Mouse (Mus musculus) MEL (cell line): ENCODE measurements around the gene Gnai3. TPM values are rescaled to one million over a fixed set of nuclear protein-coding genes. Genes with fewer than 3 reads are reported as not detected.

ENCODE experiments used
- DNase-seq: peaks from one replicate; pipeline ENCODE4 v3.0.0; 2011; ENCODE audit warnings: low read depth, low spot score
- H3K27ac ChIP-seq: 2 replicates; pipeline ENCODE4 v1.5.1; 2012; ENCODE audit warnings: low read depth, mild to moderate bottlenecking, control low read depth, low read length, moderate library complexity; ENCODE audit not compliant: control insufficient read depth
- H3K27me3 ChIP-seq, 2 experiments: fragments of 150-350 bp in 1 of 2; sonication (generic) in 1 of 2; 2 replicates each; pipeline ENCODE4 v1.6.1; 2012; ENCODE audit warnings: low read length in 2 of 2, mild to moderate bottlenecking in 2 of 2, improper control_type of control experiment in 1 of 2, moderate library complexity in 1 of 2; ENCODE audit not compliant: insufficient read depth in 2 of 2, control insufficient read depth in 1 of 2
- H3K36me3 ChIP-seq, 2 experiments: 2 replicates each; pipeline ENCODE4 v1.6.1; 2012 to 2014; ENCODE audit warnings: low read length in 2 of 2, improper control_type of control experiment in 1 of 2, inconsistent platforms in 1 of 2, mild to moderate bottlenecking in 1 of 2; ENCODE audit not compliant: insufficient read depth in 2 of 2, control insufficient read depth in 1 of 2
- H3K4me1 ChIP-seq, 2 experiments: fragments of 150-350 bp in 1 of 2; sonication (generic) in 1 of 2; 2 replicates each; pipeline ENCODE4 v1.6.1; 2012; ENCODE audit warnings: low read length in 2 of 2, improper control_type of control experiment in 1 of 2, mild to moderate bottlenecking in 1 of 2; ENCODE audit not compliant: insufficient read depth in 2 of 2, control insufficient read depth in 1 of 2
- H3K4me3 ChIP-seq, 2 experiments: fragments of 150-350 bp in 1 of 2; sonication (generic) in 1 of 2; 2 replicates each; pipeline ENCODE4 v1.5.1; 2012; ENCODE audit warnings: low read depth in 2 of 2, low read length in 2 of 2, mild to moderate bottlenecking in 2 of 2, moderate library complexity in 2 of 2, control low read depth in 1 of 2, improper control_type of control experiment in 1 of 2; ENCODE audit not compliant: control insufficient read depth in 1 of 2, insufficient read depth in 1 of 2
- H3K79me2 ChIP-seq: 2 replicates; pipeline ENCODE4 v1.6.1; 2012; ENCODE audit warnings: mild to moderate bottlenecking, low read length, moderate library complexity; ENCODE audit not compliant: control insufficient read depth, poor library complexity, insufficient read depth
- H3K9ac ChIP-seq: 2 replicates; pipeline ENCODE4 v1.6.1; 2012; ENCODE audit warnings: low read depth, mild to moderate bottlenecking, control low read depth, low read length, moderate library complexity; ENCODE audit not compliant: control insufficient read depth, poor library complexity, severe bottlenecking
- H3K9me3 ChIP-seq: fragments of 150-350 bp; sonication (generic); replicated peaks from 2 replicates; pipeline ENCODE4 v1.6.1; 2012; ENCODE audit warnings: mild to moderate bottlenecking, low read length, improper control_type of control experiment, moderate library complexity; ENCODE audit not compliant: insufficient read depth
- ETS1 ChIP-seq: IDR thresholded peaks from 2 replicates; pipeline ENCODE4 v1.6.1; 2012; ENCODE audit warnings: low read depth, mild to moderate bottlenecking, inconsistent platforms, low read length, improper control_type of control experiment, moderate library complexity
- GABPA ChIP-seq: IDR thresholded peaks from 2 replicates; pipeline ENCODE4 v1.6.1; 2012; ENCODE audit warnings: low read depth, mild to moderate bottlenecking, inconsistent platforms, low read length, improper control_type of control experiment, moderate library complexity
- GATA1 ChIP-seq: IDR thresholded peaks from 2 replicates; pipeline ENCODE4 v1.6.1; 2011; ENCODE audit warnings: low read depth, low read length, improper control_type of control experiment
- HCFC1 ChIP-seq: IDR thresholded peaks from 2 replicates; pipeline ENCODE4 v1.6.1; 2012; ENCODE audit warnings: low read depth, mild to moderate bottlenecking, inconsistent platforms, low read length, improper control_type of control experiment, moderate library complexity
- MAZ ChIP-seq: IDR thresholded peaks from 2 replicates; pipeline ENCODE4 v1.6.1; 2012; ENCODE audit warnings: low read depth, mild to moderate bottlenecking, inconsistent platforms, low read length, improper control_type of control experiment
- MYC ChIP-seq: IDR thresholded peaks from 2 replicates; pipeline ENCODE4 v1.6.1; 2011; ENCODE audit warnings: low read depth, mild to moderate bottlenecking, low read length, improper control_type of control experiment, moderate library complexity
- NELFE ChIP-seq: IDR thresholded peaks from 2 replicates; pipeline ENCODE4 v1.6.1; 2011; ENCODE audit warnings: low read depth, low read length, improper control_type of control experiment
- TAL1 ChIP-seq: IDR thresholded peaks from 2 replicates; pipeline ENCODE4 v1.6.1; 2012; ENCODE audit warnings: mild to moderate bottlenecking, inconsistent platforms, low read length, moderate library complexity, mixed read lengths
- TBP ChIP-seq: IDR thresholded peaks from 2 replicates; pipeline ENCODE4 v1.8.0; 2011; ENCODE audit warnings: low read depth, low read length, improper control_type of control experiment
- UBTF ChIP-seq: IDR thresholded peaks from 2 replicates; pipeline ENCODE4 v1.6.1; 2012; ENCODE audit warnings: low read depth, mild to moderate bottlenecking, inconsistent platforms, low read length, improper control_type of control experiment, moderate library complexity, borderline replicate concordance; ENCODE audit not compliant: insufficient read depth
- USF1 ChIP-seq: IDR thresholded peaks from 2 replicates; pipeline ENCODE4 v1.6.1; 2014; ENCODE audit warnings: low read depth, mild to moderate bottlenecking, inconsistent platforms, low read length, improper control_type of control experiment, moderate library complexity
- ZKSCAN1 ChIP-seq: IDR thresholded peaks from 2 replicates; pipeline ENCODE4 v1.6.1; 2012; ENCODE audit warnings: low read depth, mild to moderate bottlenecking, inconsistent platforms, low read length, improper control_type of control experiment, moderate library complexity
- ZMIZ1 ChIP-seq: IDR thresholded peaks from 2 replicates; pipeline ENCODE4 v1.6.1; 2012; ENCODE audit warnings: low read depth, mild to moderate bottlenecking, inconsistent platforms, low read length, improper control_type of control experiment, moderate library complexity
- polyA plus RNA-seq, 2 experiments: library from polyadenylated mRNA; stranded (reverse) in 1 of 2; unstranded in 1 of 2; fragments of >175 nt in 1 of 2; fragments of >200 nt in 1 of 2; gene quantifications; 2 replicates each; pipeline versions ENCODE4 v1.2.1 to v1.2.4; 2012; ENCODE audit warnings: low replicate concordance in 2 of 2, low read depth in 1 of 2; ENCODE audit not compliant: insufficient read length in 2 of 2, insufficient read depth in 1 of 2, missing spikeins in 1 of 2
- total RNA-seq: library from RNA; depleted of rRNA; stranded (reverse); fragments of 300-350 nt; gene quantifications from 2 replicates; pipeline ENCODE4 v1.2.3, GENCODE M21; 2012

Gene Gnai3
- total and polyA plus RNA-seq, 3 experiments, result 74.2 to 96.4 (median 92.1) TPM

GRCm38 (mm10) chr3:108145534-108146445 lies at the start of gene Gnai3 (continued):
- TF ChIP-seq HCFC1 (peak; percentile 86), MYC (peak; percentile 87), GABPA (0 out of 2 replicates have a peak, but pooled peaks have one; percentile 35), TAL1 (no peak), USF1 (no peak)

- no peak overlapping the region for H3K27ac ChIP-seq
- H3K36me3 ChIP-seq, result peaks cover 0 to 7% of the 10 kb centered on the region in 2 experiments; a peak in 2 of 4 replicates
- H3K79me2 ChIP-seq, result no peaks in the 10 kb centered on the region
- no peak for DNase-seq
- no peaks in the 10 kb centered on the region for H3K27me3 ChIP-seq
- no peaks in the 10 kb centered on the region for H3K9me3 ChIP-seq
- H3K4me3 ChIP-seq, result no peak overlapping the region
- H3K4me1 ChIP-seq, result peaks cover 3 to 6% of the 10 kb centered on the region in 2 experiments; a peak in 3 of 4 replicates
- TF ChIP-seq ZKSCAN1 (no peak), NELFE (no peak), GABPA (no peak), GATA1 (no peak), ZMIZ1 (no peak), TBP (no peak), UBTF (no peak)
- no peak overlapping the region for H3K9ac ChIP-seq
Measured at GRCm38 (mm10) chr3:108195287-108195686, 49.3 kb upstream of the Gnai3 start.

GRCm38 (mm10) chr3:108193686-108194085 lies 47.7 kb upstream of the Gnai3 start:
- TF ChIP-seq MAZ, result no peak
- no peak for TF ChIP-seq ETS1
- no peak overlapping the region for H3K27ac ChIP-seq
- no peak for DNase-seq
- no peak overlapping the region for H3K9ac ChIP-seq
- H3K79me2 ChIP-seq, result no peaks in the 10 kb centered on the region
- H3K4me3 ChIP-seq, result no peak overlapping the region
- peaks cover 0 to 3% of the 10 kb centered on the region in 2 experiments; a peak in 2 of 4 replicates for H3K36me3 ChIP-seq
- no peaks in the 10 kb centered on the region for H3K9me3 ChIP-seq
- peaks cover 0 to 3% of the 10 kb centered on the region in 2 experiments; a peak in 2 of 4 replicates for H3K4me1 ChIP-seq
- no peaks in the 10 kb centered on the region for H3K27me3 ChIP-seq
